Mouse (Mus musculus) heart, embryonic 14.5 days (tissue): Measurements from ENCODE around the gene Tmem232. TPM values are rescaled to one million over a fixed set of nuclear protein-coding genes. Genes with fewer than 3 reads are reported as not detected.
A peak's percentile ranks its signal among the peaks of the same experiment; 100 is the strongest.

Experiments
- ATAC-seq: fragments of 200-750 bp; cut with Nextera tagmentation; 2 replicates; pipeline ENCODE4 v1.8.0; 2017; ENCODE audit warnings: low read depth, moderate TSS enrichment; ENCODE audit not compliant: insufficient number of reproducible peaks, insufficient read depth, low FRiP score
- H3K27ac ChIP-seq, 2 experiments: fragments of 200-500 bp in 1 of 2; fragments of 300-500 bp in 1 of 2; sonication (generic) in 1 of 2; replicated peaks in 1 of 2; 2 replicates each; pipeline ENCODE4 v1.5.1; 2012 to 2014; ENCODE audit warnings: low read depth in 2 of 2, low read length in 2 of 2, control low read depth in 1 of 2, mild to moderate bottlenecking in 1 of 2, mixed read lengths in 1 of 2; ENCODE audit not compliant: control insufficient read depth in 1 of 2, insufficient read depth in 1 of 2
- H3K27me3 ChIP-seq: fragments of 300-500 bp; sonication (generic); 2 replicates; pipeline ENCODE4 v1.6.1; 2014; ENCODE audit warnings: mild to moderate bottlenecking, low read length, control low read depth; ENCODE audit not compliant: control insufficient read depth, insufficient read depth
- H3K36me3 ChIP-seq: fragments of 300-500 bp; sonication (generic); 2 replicates; pipeline ENCODE4 v1.6.1; 2014; ENCODE audit warnings: mild to moderate bottlenecking, control low read depth, low read length, mixed read lengths; ENCODE audit not compliant: control insufficient read depth, insufficient read depth
- H3K4me1 ChIP-seq, 2 experiments: fragments of 200-500 bp in 1 of 2; fragments of 300-500 bp in 1 of 2; sonication (generic) in 1 of 2; 2 replicates each; pipeline ENCODE4 v1.6.1; 2012 to 2014; ENCODE audit warnings: low read length in 2 of 2, control low read depth in 1 of 2, mixed read lengths in 1 of 2; ENCODE audit not compliant: control insufficient read depth in 2 of 2, insufficient read depth in 2 of 2
- H3K4me2 ChIP-seq: fragments of 300-500 bp; sonication (generic); 2 replicates; pipeline ENCODE4 v1.6.1; 2014; ENCODE audit warnings: mild to moderate bottlenecking, low read length
- H3K4me3 ChIP-seq, 2 experiments: fragments of 200-500 bp in 1 of 2; fragments of 300-500 bp in 1 of 2; sonication (generic) in 1 of 2; 2 replicates each; pipeline ENCODE4 v1.5.1; 2012 to 2014; ENCODE audit warnings: low read length in 2 of 2, mild to moderate bottlenecking in 2 of 2, control low read depth in 1 of 2, low read depth in 1 of 2, moderate library complexity in 1 of 2; ENCODE audit not compliant: control insufficient read depth in 1 of 2, insufficient read depth in 1 of 2
- H3K9ac ChIP-seq: fragments of 300-500 bp; sonication (generic); 2 replicates; pipeline ENCODE4 v1.6.1; 2014; ENCODE audit warnings: mild to moderate bottlenecking, low read length
- H3K9me3 ChIP-seq: fragments of 300-500 bp; sonication (generic); 2 replicates; pipeline ENCODE4 v1.6.1; 2016; ENCODE audit warnings: low read length, control low read depth; ENCODE audit not compliant: control insufficient read depth
- WGBS: fragments of 180-500 bp; shearing (Covaris S2); extraction: QIAGEN DNeasy Blood & Tissue Kit; methylation state at CpG from one replicate; pipeline ENCODE4 v1.1.7; 2014; 5-methylcytosine and 5-hydroxymethylcytosine counted together
- polyA plus RNA-seq: library from polyadenylated mRNA; unstranded; fragments of >200 nt; fragmentation: Nextera tagmentation; extraction: Ambion mirVana; gene quantifications from 2 replicates; pipeline ENCODE4 v1.2.1, GENCODE M21; 2014

The Tmem232 gene
- 0.14 TPM in 1 of 2 replicates, not detected in the other for polyA plus RNA-seq

GRCm38 (mm10) chr17:65540441-65541272, at the start of gene Tmem232:
Tmem232 (minus strand) TSS chr17:65540782.
- Histone ChIP-seq H3K4me1 (peaks cover 0 to 4% of the 10 kb centered on the region in 2 experiments; a peak in 1 of 4 replicates), H3K9ac (peak within 1 kb of the TSS; percentile 59), H3K9me3 (no peaks in the 10 kb centered on the region), H3K4me2 (peak within 1 kb of the TSS; percentile 77), H3K27me3 (no peaks in the 10 kb centered on the region), H3K4me3 (peak within 1 kb of the TSS; percentile 46 to 47), H3K36me3 (no peaks in the 10 kb centered on the region), H3K27ac (no peak within 1 kb of the TSS)
- ATAC-seq, result 0 out of 2 replicates have a peak, but pooled peaks have one; percentile 39
- WGBS, result 14% methylated on average over 26 of the region's 26 CpGs

- Histone ChIP-seq H3K9me3 (no peaks in the 10 kb centered on the region), H3K4me3 (no peak overlapping the region), H3K4me2 (no peak overlapping the region), H3K36me3 (peaks cover 24% of the 10 kb centered on the region), H3K27me3 (no peaks in the 10 kb centered on the region), H3K4me1 (0 out of 4 replicates have a peak, but pooled peaks cover 0 to 4% of the 10 kb centered on the region in 2 experiments), H3K27ac (peak overlapping the region in 1 of 2 experiments; percentile 43; a peak in 2 of 4 replicates), H3K9ac (no peak overlapping the region)
- 41% methylated on average over 3 of the region's 3 CpGs for WGBS
- ATAC-seq, result no peak
Measured at GRCm38 (mm10) chr17:65586892-65587291, 46.3 kb upstream of the Tmem232 start.

GRCm38 (mm10) chr17:65581440-65581839, 40.9 kb upstream of the Tmem232 start:
- no peak overlapping the region for H3K4me3 ChIP-seq
- no peaks in the 10 kb centered on the region for H3K27me3 ChIP-seq
- no peak overlapping the region for H3K27ac ChIP-seq
- H3K36me3 ChIP-seq, result peaks cover 43% of the 10 kb centered on the region
- WGBS, result 92% methylated on average over 5 of the region's 5 CpGs
- ATAC-seq, result no peak
- H3K4me1 ChIP-seq, result 0 out of 4 replicates have a peak, but pooled peaks cover 0 to under 1% of the 10 kb centered on the region in 2 experiments
- no peaks in the 10 kb centered on the region for H3K9me3 ChIP-seq
- H3K4me2 ChIP-seq, result no peak overlapping the region
- H3K9ac ChIP-seq, result no peak overlapping the region

- H3K9me3 ChIP-seq, result no peaks in the 10 kb centered on the region
- no peaks in the 10 kb centered on the region for H3K27me3 ChIP-seq
- H3K4me3 ChIP-seq, result no peak overlapping the region
- ATAC-seq, result no peak
- no peak overlapping the region for H3K9ac ChIP-seq
- WGBS, result 96% methylated on average over 7 of the region's 7 CpGs
- no peak overlapping the region for H3K27ac ChIP-seq
- H3K4me2 ChIP-seq, result no peak overlapping the region
- H3K4me1 ChIP-seq, result no peaks in the 10 kb centered on the region
- H3K36me3 ChIP-seq, result peaks cover 43% of the 10 kb centered on the region
Measured at GRCm38 (mm10) chr17:65579766-65580165, 39.2 kb upstream of the Tmem232 start.

GRCm38 (mm10) chr17:65575339-65575738, 34.8 kb upstream of the Tmem232 start:
- H3K27ac ChIP-seq, result no peak overlapping the region
- H3K9ac ChIP-seq, result no peak overlapping the region
- no peak overlapping the region for H3K4me3 ChIP-seq
- ATAC-seq, result no peak
- 77% methylated on average over 1 of the region's 1 CpGs for WGBS
- H3K4me1 ChIP-seq, result peaks cover 17 to 18% of the 10 kb centered on the region in 2 experiments
- H3K27me3 ChIP-seq, result no peaks in the 10 kb centered on the region
- peaks cover 22% of the 10 kb centered on the region for H3K36me3 ChIP-seq
- no peak overlapping the region for H3K4me2 ChIP-seq
- no peaks in the 10 kb centered on the region for H3K9me3 ChIP-seq

- no peak overlapping the region for H3K4me3 ChIP-seq
- 81% methylated on average over 8 of the region's 8 CpGs for WGBS
- H3K4me2 ChIP-seq, result no peak overlapping the region
- H3K9ac ChIP-seq, result no peak overlapping the region
- no peak for ATAC-seq
- H3K36me3 ChIP-seq, result peaks cover 17% of the 10 kb centered on the region
- H3K4me1 ChIP-seq, result peaks cover 17 to 18% of the 10 kb centered on the region in 2 experiments
- no peak overlapping the region for H3K27ac ChIP-seq
- no peaks in the 10 kb centered on the region for H3K27me3 ChIP-seq
- H3K9me3 ChIP-seq, result no peaks in the 10 kb centered on the region
Measured at GRCm38 (mm10) chr17:65574850-65575249, 34.3 kb upstream of the Tmem232 start.

- Histone ChIP-seq H3K36me3 (no peaks in the 10 kb centered on the region), H3K4me2 (peak overlapping the region; percentile 30; the same call in 1 of the 2 replicates), H3K4me3 (no peak overlapping the region), H3K27ac (peak overlapping the region; percentile 77 to 79), H3K4me1 (peaks cover 17 to 18% of the 10 kb centered on the region in 2 experiments), H3K9ac (no peak overlapping the region), H3K9me3 (no peaks in the 10 kb centered on the region), H3K27me3 (no peaks in the 10 kb centered on the region)
- ATAC-seq, result no peak
- 39% methylated on average over 9 of the region's 9 CpGs for WGBS
Measured at GRCm38 (mm10) chr17:65571866-65572265, 31.3 kb upstream of the Tmem232 start.
